Mouse (Mus musculus) forebrain, postnatal 0 days (tissue): ENCODE results near the gene Gxylt2. TPM values are rescaled to one million over a fixed set of nuclear protein-coding genes. Genes with fewer than 3 reads are reported as not detected.

Source experiments
- ATAC-seq: fragments of 200-750 bp; cut with Nextera tagmentation; 2 replicates; pipeline ENCODE4 v1.8.0; 2017; ENCODE audit warnings: mild to moderate bottlenecking, moderate library complexity
- DNase-seq: peaks from one replicate; pipeline ENCODE4 v3.0.0-alpha.2; 2015
- H3K27ac ChIP-seq: fragments of 300-500 bp; sonication (generic); 2 replicates; pipeline ENCODE4 v1.5.1; 2014; ENCODE audit warnings: low read depth, mild to moderate bottlenecking, antibody characterized with exemption, low read length, moderate library complexity, mixed read lengths
- H3K27me3 ChIP-seq: fragments of 300-500 bp; sonication (generic); 2 replicates; pipeline ENCODE4 v1.6.1; 2014; ENCODE audit warnings: mild to moderate bottlenecking, low read length, mixed read lengths; ENCODE audit not compliant: insufficient read depth
- H3K36me3 ChIP-seq: fragments of 300-500 bp; sonication (generic); 2 replicates; pipeline ENCODE4 v1.6.1; 2014; ENCODE audit warnings: mild to moderate bottlenecking, moderate library complexity; ENCODE audit not compliant: insufficient read depth
- H3K4me1 ChIP-seq: fragments of 300-500 bp; sonication (generic); 2 replicates; pipeline ENCODE4 v1.6.1; 2014; ENCODE audit warnings: antibody characterized with exemption; ENCODE audit not compliant: insufficient read depth
- H3K4me2 ChIP-seq: fragments of 300-500 bp; sonication (generic); 2 replicates; pipeline ENCODE4 v1.6.1; 2014; ENCODE audit warnings: low read depth, mild to moderate bottlenecking, moderate library complexity
- H3K4me3 ChIP-seq: fragments of 300-500 bp; sonication (generic); 2 replicates; pipeline ENCODE4 v1.5.1; 2014; ENCODE audit warnings: low read depth, low read length, mixed read lengths
- H3K9ac ChIP-seq: fragments of 300-500 bp; sonication (generic); 2 replicates; pipeline ENCODE4 v1.6.1; 2014; ENCODE audit warnings: mild to moderate bottlenecking
- H3K9me3 ChIP-seq: fragments of 300-500 bp; sonication (generic); 2 replicates; pipeline ENCODE4 v1.6.1; 2016; ENCODE audit warnings: low read length
- CTCF ChIP-seq: sonication (generic); IDR thresholded peaks from 2 replicates; pipeline ENCODE4 v1.5.1; 2016; ENCODE audit warnings: antibody characterized with exemption, control low read depth, low read depth
- WGBS: fragments of 180-500 bp; shearing (Covaris S2); extraction: QIAGEN DNeasy Blood & Tissue Kit; methylation state at CpG from one replicate; pipeline ENCODE4 v1.1.7; 2014; 5-methylcytosine and 5-hydroxymethylcytosine counted together
- polyA plus RNA-seq: library from polyadenylated mRNA; unstranded; fragments of >200 nt; fragmentation: Nextera tagmentation; extraction: Ambion mirVana; gene quantifications from 2 replicates; pipeline ENCODE4 v1.2.1, GENCODE M21; 2015
- total RNA-seq: library from RNA; depleted of rRNA; stranded (reverse); fragments of >200 nt; gene quantifications from 2 replicates; pipeline ENCODE4 v1.2.3, GENCODE M21; 2014

Gxylt2 gene
- total and polyA plus RNA-seq, 2 experiments from 2014 or later, result 1.8 to 2.9 TPM

DNA sequence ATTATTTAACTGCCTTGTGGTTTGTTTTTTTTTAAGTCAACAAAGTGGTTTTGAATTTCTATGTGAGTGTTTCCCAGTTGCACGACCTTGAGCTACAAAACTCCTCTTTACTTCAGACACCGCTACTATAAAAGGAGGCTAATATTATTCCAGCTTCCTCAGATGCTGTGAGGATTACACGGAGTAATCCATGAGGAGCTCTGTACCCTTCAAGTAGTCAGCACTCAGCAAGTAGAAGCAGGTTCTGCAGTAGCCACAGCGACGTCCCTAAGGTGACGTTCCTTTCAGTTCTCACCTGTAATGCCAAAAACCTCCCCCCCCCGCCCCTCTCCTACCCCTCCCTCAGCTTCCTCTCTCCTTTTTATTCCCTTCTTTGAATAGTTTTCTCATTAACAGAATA lies 33.1 kb upstream of the Gxylt2 start:
- H3K4me3 ChIP-seq, result peak overlapping the region; percentile 82
- no peak overlapping the region for H3K9ac ChIP-seq
- H3K27me3 ChIP-seq, result no peaks in the 10 kb centered on the region
- DNase-seq (no peak), ATAC-seq (no peak)
- WGBS, result 9% methylated on average over 7 of the region's 7 CpGs
- peak overlapping the region; percentile 98 for H3K4me2 ChIP-seq
- no peaks in the 10 kb centered on the region for H3K9me3 ChIP-seq
- TF ChIP-seq CTCF, result no peak
- no peaks in the 10 kb centered on the region for H3K4me1 ChIP-seq
- H3K36me3 ChIP-seq, result no peaks in the 10 kb centered on the region
- no peak overlapping the region for H3K27ac ChIP-seq

DNA sequence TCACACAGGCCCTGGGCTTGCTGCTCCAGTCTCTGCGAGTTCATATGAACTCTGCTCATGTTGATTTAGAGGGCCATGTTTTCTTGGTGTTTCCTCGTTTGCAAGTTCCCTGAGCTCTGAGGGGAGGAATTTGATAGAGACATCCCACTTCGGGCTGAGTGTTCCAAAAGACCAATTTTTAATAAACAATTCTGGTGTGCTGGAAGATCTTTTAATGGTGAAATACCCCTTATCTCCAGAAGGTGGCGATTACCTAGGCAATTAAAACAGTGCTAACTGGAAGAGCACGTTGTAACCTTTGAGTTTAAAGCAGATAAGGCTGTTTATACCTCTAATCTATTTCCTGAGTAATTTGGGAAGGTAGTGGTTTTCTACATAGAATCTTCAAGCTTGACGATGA lies 29.6 kb upstream of the Gxylt2 start:
- ATAC-seq (no peak), DNase-seq (peak; percentile 38)
- peak; percentile 75 for TF ChIP-seq CTCF
- H3K27me3 ChIP-seq, result no peaks in the 10 kb centered on the region
- no peak overlapping the region for H3K4me2 ChIP-seq
- H3K4me1 ChIP-seq, result no peaks in the 10 kb centered on the region
- 24% methylated on average over 6 of the region's 6 CpGs for WGBS
- H3K4me3 ChIP-seq, result no peak overlapping the region
- H3K27ac ChIP-seq, result no peak overlapping the region
- H3K36me3 ChIP-seq, result no peaks in the 10 kb centered on the region
- no peaks in the 10 kb centered on the region for H3K9me3 ChIP-seq
- H3K9ac ChIP-seq, result no peak overlapping the region

DNA sequence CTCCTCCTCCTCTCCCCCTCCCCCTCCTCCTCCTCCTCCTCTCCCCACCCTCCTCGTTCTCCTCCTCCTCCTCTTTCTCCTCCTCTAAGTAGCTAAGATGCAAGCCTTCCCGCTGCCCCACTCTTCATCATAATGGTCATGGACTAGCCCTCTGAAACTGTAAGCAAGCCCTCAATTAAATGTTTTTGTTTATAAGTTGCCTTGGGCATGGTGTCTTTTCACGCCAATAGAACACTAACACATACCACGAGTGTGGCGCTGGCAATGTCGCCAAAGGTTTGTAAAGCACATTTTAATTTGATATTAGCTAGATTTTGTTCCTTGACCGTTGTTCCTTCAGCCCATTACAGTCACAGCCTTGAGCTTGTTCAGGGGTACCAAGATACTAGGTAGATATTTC lies 28.1 kb upstream of the Gxylt2 start:
- WGBS, result 87% methylated on average over 6 of the region's 7 CpGs
- H3K27me3 ChIP-seq, result no peaks in the 10 kb centered on the region
- no peak overlapping the region for H3K4me3 ChIP-seq
- no peak overlapping the region for H3K9ac ChIP-seq
- no peaks in the 10 kb centered on the region for H3K36me3 ChIP-seq
- no peaks in the 10 kb centered on the region for H3K4me1 ChIP-seq
- no peak overlapping the region for H3K27ac ChIP-seq
- TF ChIP-seq CTCF, result no peak
- H3K4me2 ChIP-seq, result no peak overlapping the region
- H3K9me3 ChIP-seq, result no peaks in the 10 kb centered on the region
- no peak for ATAC-seq
- no peak for DNase-seq

DNA sequence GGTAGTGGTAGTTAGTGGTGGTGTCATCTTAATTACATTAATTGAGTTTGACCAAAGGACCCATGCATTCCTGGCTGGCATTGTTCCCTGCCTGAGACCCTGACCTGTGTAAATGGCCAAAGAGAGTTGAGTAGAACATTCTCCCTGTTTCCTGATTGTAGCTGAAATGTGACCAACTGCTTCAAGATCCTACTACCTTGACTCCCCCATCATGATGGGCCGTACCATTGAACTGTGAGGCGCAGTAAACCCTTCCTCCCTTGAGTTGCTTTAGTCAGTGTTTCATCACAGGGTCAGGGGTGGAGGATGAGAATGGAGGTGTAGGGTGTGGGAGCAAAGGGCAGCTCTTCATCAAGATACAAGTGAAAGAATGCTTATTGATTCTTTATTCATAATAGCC lies 25.9 kb upstream of the Gxylt2 start:
- no peak overlapping the region for H3K4me2 ChIP-seq
- H3K4me1 ChIP-seq, result no peaks in the 10 kb centered on the region
- 97% methylated on average over 2 of the region's 2 CpGs for WGBS
- no peak for DNase-seq
- no peaks in the 10 kb centered on the region for H3K27me3 ChIP-seq
- no peaks in the 10 kb centered on the region for H3K9me3 ChIP-seq
- no peak overlapping the region for H3K4me3 ChIP-seq
- H3K9ac ChIP-seq, result no peak overlapping the region
- no peaks in the 10 kb centered on the region for H3K36me3 ChIP-seq
- ATAC-seq, result no peak
- no peak overlapping the region for H3K27ac ChIP-seq
- no peak for TF ChIP-seq CTCF

- H3K4me2 ChIP-seq, result no peak overlapping the region
- no peak for DNase-seq
- no peak overlapping the region for H3K4me3 ChIP-seq
- no peaks in the 10 kb centered on the region for H3K36me3 ChIP-seq
- H3K27me3 ChIP-seq, result no peaks in the 10 kb centered on the region
- H3K4me1 ChIP-seq, result no peaks in the 10 kb centered on the region
- 81% methylated on average over 2 of the region's 2 CpGs for WGBS
- no peak overlapping the region for H3K27ac ChIP-seq
- H3K9me3 ChIP-seq, result no peaks in the 10 kb centered on the region
- H3K9ac ChIP-seq, result no peak overlapping the region
- no peak for TF ChIP-seq CTCF
- ATAC-seq, result no peak
Observed at GRCm38 (mm10) chr6:100686341-100686740, 18.2 kb upstream of the Gxylt2 start.

DNA sequence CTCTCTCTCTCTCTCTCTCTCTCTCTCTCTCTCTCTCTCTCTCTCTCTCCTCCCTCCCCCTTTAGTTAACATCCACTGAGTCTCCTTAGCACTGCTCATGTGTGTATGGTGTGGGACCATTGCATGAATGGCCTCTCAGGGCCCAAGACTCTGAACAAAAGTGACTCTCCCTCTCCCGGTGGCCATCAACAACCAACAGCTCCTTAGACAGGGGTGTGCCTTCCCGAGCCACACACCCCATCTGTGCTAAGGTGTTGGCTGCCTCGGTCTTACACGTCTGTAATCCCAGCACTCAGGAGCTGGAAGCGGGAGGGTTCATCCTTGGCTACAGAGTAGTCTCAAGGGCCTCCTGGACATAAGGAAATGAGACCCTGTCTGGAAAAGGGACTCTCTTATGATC lies 4.5 kb upstream of the Gxylt2 start:
- 87% methylated on average over 5 of the region's 5 CpGs for WGBS
- Histone ChIP-seq H3K4me3 (no peak overlapping the region), H3K36me3 (no peaks in the 10 kb centered on the region), H3K27ac (no peak overlapping the region), H3K4me1 (no peaks in the 10 kb centered on the region), H3K9ac (no peak overlapping the region), H3K9me3 (no peaks in the 10 kb centered on the region), H3K4me2 (no peak overlapping the region), H3K27me3 (no peaks in the 10 kb centered on the region)
- DNase-seq, result no peak
- no peak for ATAC-seq
- TF ChIP-seq CTCF, result no peak

DNA sequence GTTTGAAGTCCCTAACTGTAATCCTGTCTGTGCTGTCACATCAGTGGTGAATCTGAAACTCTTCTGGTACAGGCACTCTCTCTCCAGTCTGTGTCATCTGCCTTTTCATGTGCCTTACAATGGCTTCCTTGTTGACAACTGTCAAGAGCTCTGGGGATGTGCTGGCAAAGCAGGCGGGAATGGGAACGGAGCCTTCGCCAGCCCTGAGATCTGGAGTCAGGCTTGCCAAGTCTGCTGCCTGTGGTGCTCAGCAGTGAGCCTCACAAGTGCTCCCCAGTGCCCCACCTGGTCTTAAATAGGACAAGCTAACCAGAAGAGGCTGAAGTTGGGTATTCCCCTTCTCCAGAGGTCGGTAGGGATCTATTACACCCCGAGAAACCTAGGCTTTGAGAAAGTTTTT lies 3.8 kb upstream of the Gxylt2 start:
- DNase-seq, result no peak

DNA sequence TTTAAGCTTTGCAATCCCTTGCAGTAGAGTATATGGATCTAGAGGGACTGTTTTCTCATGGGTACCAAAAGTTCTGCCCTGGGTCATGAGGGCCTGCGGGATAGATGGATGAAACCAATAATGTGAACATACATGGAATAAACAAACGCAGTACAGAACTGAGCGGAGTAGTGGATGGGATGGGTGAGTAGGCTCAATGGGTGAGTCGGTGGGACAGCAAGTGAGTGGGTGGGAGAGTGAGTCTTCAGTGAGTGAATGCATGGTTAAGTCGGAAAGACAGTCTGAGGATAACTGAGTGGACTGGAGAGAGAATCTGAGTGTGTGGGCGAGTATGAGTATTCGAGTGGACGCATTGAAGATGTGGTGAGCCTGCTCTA lies 349 bp upstream of the Gxylt2 start:
- Histone ChIP-seq H3K4me1 (no peaks in the 10 kb centered on the region), H3K27me3 (peaks cover 9% of the 10 kb centered on the region; the same call in 1 of the 2 replicates), H3K27ac (no peak overlapping the region), H3K36me3 (no peaks in the 10 kb centered on the region), H3K4me2 (peak overlapping the region; percentile 98), H3K4me3 (peak overlapping the region; percentile 63), H3K9ac (peak overlapping the region; percentile 68), H3K9me3 (no peaks in the 10 kb centered on the region)
- TF ChIP-seq CTCF, result no peak
- 35% methylated on average over 8 of the region's 8 CpGs for WGBS
- DNase-seq (no peak), ATAC-seq (no peak)

More for the DNA sequence above, 3.8 kb upstream of the Gxylt2 start:
- Histone ChIP-seq H3K4me2 (no peak overlapping the region), H3K4me3 (no peak overlapping the region), H3K36me3 (no peaks in the 10 kb centered on the region), H3K27ac (no peak overlapping the region), H3K27me3 (peaks cover 6% of the 10 kb centered on the region; the same call in 1 of the 2 replicates), H3K9ac (no peak overlapping the region), H3K9me3 (no peaks in the 10 kb centered on the region), H3K4me1 (no peaks in the 10 kb centered on the region)
- 58% methylated on average over 5 of the region's 5 CpGs for WGBS
- no peak for ATAC-seq
- no peak for TF ChIP-seq CTCF
